In genomic region chr17:29056207-29056606, GRCm38 (mm10) we compare ENCODE assay signal across 11 mouse cellular contexts. TPM values are rescaled to one million over a fixed set of nuclear protein-coding genes. Genes with fewer than 3 reads are reported as not detected.
DNase-seq lines count a peak whose midpoint lies in the region; ATAC-seq and TF ChIP-seq lines count a peak whose summit lies in the region.
"Had no signal": no experiment of that assay in that cellular context is flagged by ENCODE, and none has a peak within 500 bp of the region (broad histone marks: within the 10 kb centered on the region; RNA-seq: fewer than 3 reads in every experiment).

No protein-coding gene starts in this region.

- no peaks in the 10 kb centered on the region for H3K27me3 ChIP-seq in heart, embryonic 10.5 days (ENCODE audit: insufficient read depth, poor library complexity, severe bottlenecking)
- H3K27me3 ChIP-seq in heart, embryonic 11.5 days (ENCODE audit: control insufficient read depth, insufficient read depth, low read length) = no peaks in the 10 kb centered on the region
- no peaks in the 10 kb centered on the region for H3K27me3 ChIP-seq in intestine, embryonic 16.5 days (replicated peaks; ENCODE audit: control insufficient read depth, insufficient read depth, low read length)
- no peaks in the 10 kb centered on the region for H3K27me3 ChIP-seq in intestine, embryonic 15.5 days (replicated peaks)
- no peaks in the 10 kb centered on the region for H3K27me3 ChIP-seq in E14TG2a.4 (ENCODE audit: insufficient read depth, low read length)
- H3K27me3 ChIP-seq in limb, embryonic 11.5 days (ENCODE audit: control insufficient read depth, insufficient read depth, low read length) = no peaks in the 10 kb centered on the region
- H3K27me3 ChIP-seq: lung, embryonic 15.5 days; midbrain, embryonic 13.5 days had no signal

- 36% methylated on average over 7 of the region's 7 CpGs for WGBS in heart, embryonic 10.5 days
- 31% methylated on average over 7 of the region's 7 CpGs for WGBS in heart, embryonic 11.5 days (ENCODE audit: insufficient replicate concordance)
- 13% methylated on average over 7 of the region's 7 CpGs for whole genome bisulfite sequencing in intestine, embryonic 16.5 days
- 16% methylated on average over 7 of the region's 7 CpGs for WGBS in intestine, embryonic 15.5 days
- 8% methylated on average over 7 of the region's 7 CpGs for WGBS in limb, embryonic 11.5 days

- no peak for ATAC-seq in heart, embryonic 11.5 days (replicated peaks; ENCODE audit: insufficient number of reproducible peaks, low FRiP score, low TSS enrichment)
- ATAC-seq in intestine, embryonic 16.5 days = 0 out of 2 replicates have a peak, but pooled peaks have one; percentile 21
- no peak for ATAC-seq in intestine, embryonic 15.5 days
- ATAC-seq in limb, embryonic 11.5 days (ENCODE audit: insufficient number of reproducible peaks, low FRiP score, low TSS enrichment, low read depth) = peak; percentile 68
- ATAC-seq in frontal cortex, adult (ENCODE audit: low TSS enrichment) = no peak

- H3K4me2 ChIP-seq in heart, embryonic 11.5 days = no peak overlapping the region
- H3K4me2 ChIP-seq in intestine, embryonic 16.5 days (ENCODE audit: low read depth, low read length) = no peak overlapping the region
- H3K4me2 ChIP-seq in intestine, embryonic 15.5 days (replicated peaks) = no peak overlapping the region
- peak overlapping the region; percentile 24; the same call in 1 of the 2 replicates for H3K4me2 ChIP-seq in limb, embryonic 11.5 days (ENCODE audit: low read depth, severe bottlenecking)
- H3K4me2 ChIP-seq: lung, embryonic 15.5 days; midbrain, embryonic 13.5 days had no signal

- H3K9me3 ChIP-seq in heart, embryonic 10.5 days = no peaks in the 10 kb centered on the region
- H3K9me3 ChIP-seq in heart, embryonic 11.5 days (replicated peaks; ENCODE audit: control insufficient read depth, low read length) = no peaks in the 10 kb centered on the region
- no peaks in the 10 kb centered on the region for H3K9me3 ChIP-seq in intestine, embryonic 16.5 days (ENCODE audit: control insufficient read depth, low read length)
- no peaks in the 10 kb centered on the region for H3K9me3 ChIP-seq in intestine, embryonic 15.5 days
- H3K9me3 ChIP-seq in E14TG2a.4 (ENCODE audit: low read length) = no peaks in the 10 kb centered on the region
- H3K9me3 ChIP-seq in limb, embryonic 11.5 days (ENCODE audit: control insufficient read depth, low read length) = no peaks in the 10 kb centered on the region
- H3K9me3 ChIP-seq: lung, embryonic 15.5 days; midbrain, embryonic 13.5 days had no signal

- H3K9ac ChIP-seq in heart, embryonic 11.5 days (ENCODE audit: low read depth, low read length) = no peak overlapping the region
- H3K9ac ChIP-seq in intestine, embryonic 16.5 days (ENCODE audit: low read depth, low read length) = no peak overlapping the region
- no peak overlapping the region for H3K9ac ChIP-seq in intestine, embryonic 15.5 days
- no peak overlapping the region for H3K9ac ChIP-seq in limb, embryonic 11.5 days (ENCODE audit: low read length)
- H3K9ac ChIP-seq: lung, embryonic 15.5 days; midbrain, embryonic 13.5 days had no signal

- H3K36me3 ChIP-seq in heart, embryonic 10.5 days = no peaks in the 10 kb centered on the region
- no peaks in the 10 kb centered on the region for H3K36me3 ChIP-seq in heart, embryonic 11.5 days (ENCODE audit: control insufficient read depth, insufficient read depth, low read length)
- no peaks in the 10 kb centered on the region for H3K36me3 ChIP-seq in intestine, embryonic 16.5 days (ENCODE audit: control insufficient read depth, insufficient read depth, low read length)
- no peaks in the 10 kb centered on the region for H3K36me3 ChIP-seq in intestine, embryonic 15.5 days
- H3K36me3 ChIP-seq in E14TG2a.4 (ENCODE audit: insufficient read depth, low read length) = peaks cover 12% of the 10 kb centered on the region; the same call in 1 of the 2 replicates
- H3K36me3 ChIP-seq in limb, embryonic 11.5 days (ENCODE audit: control insufficient read depth, insufficient read depth, low read length) = no peaks in the 10 kb centered on the region
- H3K36me3 ChIP-seq: lung, embryonic 15.5 days; midbrain, embryonic 13.5 days had no signal

- no peak for TF ChIP-seq CTCF in E14TG2a.4 (conservative IDR thresholded peaks at IDR 0.05; ENCODE audit: low read length)

- peaks cover 43% of the 10 kb centered on the region for H3K4me1 ChIP-seq in heart, embryonic 10.5 days
- H3K4me1 ChIP-seq in heart, embryonic 11.5 days (ENCODE audit: control insufficient read depth, insufficient read depth, low read length) = peaks cover 17% of the 10 kb centered on the region
- peaks cover 31% of the 10 kb centered on the region for H3K4me1 ChIP-seq in intestine, embryonic 16.5 days (ENCODE audit: control insufficient read depth, insufficient read depth, low read length)
- peaks cover 26% of the 10 kb centered on the region for H3K4me1 ChIP-seq in intestine, embryonic 15.5 days (replicated peaks)
- H3K4me1 ChIP-seq in E14TG2a.4 (replicated peaks; ENCODE audit: low read depth, low read length) = peaks cover 86% of the 10 kb centered on the region
- peaks cover 17% of the 10 kb centered on the region for H3K4me1 ChIP-seq in limb, embryonic 11.5 days (ENCODE audit: control insufficient read depth, insufficient read depth, low read length)

- no peak overlapping the region for H3K4me3 ChIP-seq in heart, embryonic 10.5 days
- no peak overlapping the region for H3K4me3 ChIP-seq in heart, embryonic 11.5 days (ENCODE audit: low read depth, low read length)
- H3K4me3 ChIP-seq in intestine, embryonic 16.5 days (ENCODE audit: low read length) = no peak overlapping the region
- H3K4me3 ChIP-seq in intestine, embryonic 15.5 days (replicated peaks) = no peak overlapping the region
- H3K4me3 ChIP-seq in E14TG2a.4 (replicated peaks; ENCODE audit: low read length) = peak overlapping the region; percentile 67
- H3K4me3 ChIP-seq in limb, embryonic 11.5 days (ENCODE audit: low read depth, low read length) = no peak overlapping the region
- H3K4me3 ChIP-seq: lung, embryonic 15.5 days; midbrain, embryonic 13.5 days had no signal

- H3K27ac ChIP-seq in heart, embryonic 10.5 days = no peak overlapping the region
- H3K27ac ChIP-seq in heart, embryonic 11.5 days (ENCODE audit: low read depth, low read length) = no peak overlapping the region
- no peak overlapping the region for H3K27ac ChIP-seq in intestine, embryonic 16.5 days (ENCODE audit: low read length)
- no peak overlapping the region for H3K27ac ChIP-seq in intestine, embryonic 15.5 days
- H3K27ac ChIP-seq in limb, embryonic 11.5 days (replicated peaks; ENCODE audit: low read depth, low read length) = no peak overlapping the region
- H3K27ac ChIP-seq: lung, embryonic 15.5 days had no signal

- peak; percentile 71 for DNase-seq in heart, embryonic 10.5 days (ENCODE audit: low spot score)
- DNase-seq in limb, embryonic 11.5 days (ENCODE audit: low spot score) = no peak
- DNase-seq in embryo, embryonic 11 days = no peak
- DNase-seq: cerebellum, adult 9-11 months had no signal

RNA-seq across cellular contexts. Expression of gene Srsf3, which starts 23.8 kb away (rescaled TPM):
- polyA plus RNA-seq in heart, embryonic 10.5 days (2016; fragmentation: Nextera tagmentation; extraction: Ambion mirVana) = 433 and 498 TPM in 2 replicates
- polyA plus RNA-seq in heart, embryonic 11.5 days (2014; fragmentation: Nextera tagmentation; extraction: Ambion mirVana) = 420 and 433 TPM in 2 replicates
- 393 and 451 TPM in 2 replicates for polyA plus RNA-seq in intestine, embryonic 16.5 days (2015; fragmentation: Nextera tagmentation; extraction: Ambion mirVana)
- polyA plus RNA-seq in intestine, embryonic 15.5 days (2015; fragmentation: Nextera tagmentation; extraction: Ambion mirVana) = 485 and 544 TPM in 2 replicates
- polyA plus RNA-seq in limb, embryonic 11.5 days (2014; fragmentation: Nextera tagmentation; extraction: Ambion mirVana) = 872 and 879 TPM in 2 replicates

RNA-seq across cellular contexts. Expression of gene Cdkn1a, which starts 34.6 kb away (rescaled TPM):
- polyA plus RNA-seq in heart, embryonic 10.5 days (2016; fragmentation: Nextera tagmentation; extraction: Ambion mirVana) = 31.3 and 33.1 TPM in 2 replicates
- 39.3 TPM in 2 replicates for polyA plus RNA-seq in heart, embryonic 11.5 days (2014; fragmentation: Nextera tagmentation; extraction: Ambion mirVana)
- polyA plus RNA-seq in intestine, embryonic 16.5 days (2015; fragmentation: Nextera tagmentation; extraction: Ambion mirVana) = 107 and 114 TPM in 2 replicates
- polyA plus RNA-seq in intestine, embryonic 15.5 days (2015; fragmentation: Nextera tagmentation; extraction: Ambion mirVana) = 92.2 and 98.3 TPM in 2 replicates
- polyA plus RNA-seq in limb, embryonic 11.5 days (2014; fragmentation: Nextera tagmentation; extraction: Ambion mirVana) = 40.7 and 41.5 TPM in 2 replicates

RNA-seq across cellular contexts. Expression of gene Stk38, which starts 48.4 kb away (rescaled TPM):
- 92.2 and 93.7 TPM in 2 replicates for polyA plus RNA-seq in heart, embryonic 10.5 days (2016; fragmentation: Nextera tagmentation; extraction: Ambion mirVana)
- 92.7 and 98.4 TPM in 2 replicates for polyA plus RNA-seq in heart, embryonic 11.5 days (2014; fragmentation: Nextera tagmentation; extraction: Ambion mirVana)
- 98.3 and 104 TPM in 2 replicates for polyA plus RNA-seq in intestine, embryonic 16.5 days (2015; fragmentation: Nextera tagmentation; extraction: Ambion mirVana)
- polyA plus RNA-seq in intestine, embryonic 15.5 days (2015; fragmentation: Nextera tagmentation; extraction: Ambion mirVana) = 90.0 and 90.7 TPM in 2 replicates
- 125 and 127 TPM in 2 replicates for polyA plus RNA-seq in limb, embryonic 11.5 days (2014; fragmentation: Nextera tagmentation; extraction: Ambion mirVana)

RNA-seq across cellular contexts. Expression of gene Rab44, which starts 57.7 kb away (rescaled TPM):
- polyA plus RNA-seq in heart, embryonic 10.5 days (2016; fragmentation: Nextera tagmentation; extraction: Ambion mirVana) = 0.23 and 0.48 TPM in 2 replicates
- 0.20 TPM in 1 of 2 replicates, not detected in the other for polyA plus RNA-seq in heart, embryonic 11.5 days (2014; fragmentation: Nextera tagmentation; extraction: Ambion mirVana)
- polyA plus RNA-seq in intestine, embryonic 16.5 days (2015; fragmentation: Nextera tagmentation; extraction: Ambion mirVana) = 0.34 and 0.70 TPM in 2 replicates
- 0.53 and 0.61 TPM in 2 replicates for polyA plus RNA-seq in intestine, embryonic 15.5 days (2015; fragmentation: Nextera tagmentation; extraction: Ambion mirVana)
- 0.16 TPM in 1 of 2 replicates, not detected in the other for polyA plus RNA-seq in limb, embryonic 11.5 days (2014; fragmentation: Nextera tagmentation; extraction: Ambion mirVana)
- polyA plus RNA-seq: midbrain, embryonic 13.5 days had no signal

Comparison
In these comparisons a context has a peak if more than half of its experiments do, and no peak if none do; other contexts are left out.
1. ATAC-seq: peak in intestine, embryonic 16.5 days (single experiment) and limb, embryonic 11.5 days (single experiment); none in heart, embryonic 11.5 days (single experiment), intestine, embryonic 15.5 days (single experiment) and frontal cortex, adult (single experiment).